Mouse (Mus musculus) kidney, adult 2 months (tissue): ENCODE measurements around the gene Olfr1258. TPM values are rescaled to one million over a fixed set of nuclear protein-coding genes. Genes with fewer than 3 reads are reported as not detected.
"Not testable (repeated sequence)": the region's sequence is repeated elsewhere in the genome, so short reads cannot be mapped to it uniquely, and the experiment has no call there.

Experiments
- DNase-seq: peaks from one replicate; pipeline ENCODE4 v3.0.0; 2021
- H3K27ac ChIP-seq: fragments of 200-500 bp; 2 replicates; pipeline ENCODE4 v1.5.1; 2012; ENCODE audit warnings: low read depth, low read length, control low read depth, inconsistent platforms; ENCODE audit not compliant: insufficient read depth
- H3K27me3 ChIP-seq: fragments of 200-500 bp; replicated peaks from 2 replicates; pipeline ENCODE4 v1.6.1; 2012; ENCODE audit warnings: mild to moderate bottlenecking, moderate library complexity, low read length, inconsistent platforms; ENCODE audit not compliant: control insufficient read depth, insufficient read depth
- H3K36me3 ChIP-seq: fragments of 200-500 bp; 2 replicates; pipeline ENCODE4 v1.6.1; 2012; ENCODE audit warnings: mild to moderate bottlenecking, moderate library complexity, low read length, inconsistent platforms; ENCODE audit not compliant: control insufficient read depth, insufficient read depth
- H3K4me1 ChIP-seq: fragments of 200-500 bp; 2 replicates; pipeline ENCODE4 v1.6.1; 2011; ENCODE audit warnings: low read length; ENCODE audit not compliant: control insufficient read depth, insufficient read depth
- H3K4me3 ChIP-seq: fragments of 200-500 bp; 2 replicates; pipeline ENCODE4 v1.5.1; 2011; ENCODE audit warnings: mild to moderate bottlenecking, low read depth, low read length, control low read depth; ENCODE audit not compliant: insufficient read depth
- CTCF ChIP-seq: fragments of 200-500 bp; conservative IDR thresholded peaks from 2 replicates; pipeline ENCODE4 v1.5.1; 2011; ENCODE audit warnings: low read depth, mild to moderate bottlenecking, control low read depth, low read length, moderate library complexity, mixed read lengths; ENCODE audit not compliant: insufficient read depth, insufficient read length
- POLR2A ChIP-seq: fragments of 200-500 bp; IDR thresholded peaks from one replicate; pipeline ENCODE4 v1.6.1; 2011; ENCODE audit warnings: low read depth, low read length, control low read depth
- WGBS: fragments of 180-500 bp; shearing (Covaris S2); methylation state at CpG from one replicate; pipeline ENCODE4 v1.1.7; 2018; 5-methylcytosine and 5-hydroxymethylcytosine counted together
- polyA plus RNA-seq: library from polyadenylated mRNA; depleted of rRNA; stranded (reverse); fragments of >200 nt; gene quantifications from 2 replicates; pipeline ENCODE4 v1.2.3, GENCODE M21; 2012; rRNA removed

Gene Olfr1258
- not detected in 2 replicates for polyA plus RNA-seq

- no peak within 1 kb of the TSS for H3K27ac ChIP-seq
- H3K27me3 ChIP-seq: no peaks in the 10 kb centered on the region
- no peak for DNase-seq
- H3K4me1 ChIP-seq: no peaks in the 10 kb centered on the region
- no peak within 1 kb of the TSS for H3K4me3 ChIP-seq
- no peaks in the 10 kb centered on the region for H3K36me3 ChIP-seq
- TF ChIP-seq POLR2A (no peak), CTCF (no peak)
These were observed at the start of gene Olfr1258 for GRCm38 (mm10) chr2:89927009-89927408. Gene Olfr1258 (plus strand): TSS chr2:89927309.

GRCm38 (mm10) chr2:89878137-89878536 is 49.0 kb upstream of the Olfr1258 start, which contains the start of gene Olfr1257:
Gene Olfr1257 (plus strand): TSS chr2:89878437.
- H3K4me1 ChIP-seq: no peaks in the 10 kb centered on the region
- no peak for TF ChIP-seq CTCF
- TF ChIP-seq POLR2A: no peak
- no peak for DNase-seq
- 87% methylated on average over 1 of the region's 1 CpGs for WGBS
- H3K4me3 ChIP-seq: no peak within 1 kb of the TSS
- no peaks in the 10 kb centered on the region for H3K27me3 ChIP-seq
- H3K27ac ChIP-seq: no peak within 1 kb of the TSS
- no peaks in the 10 kb centered on the region for H3K36me3 ChIP-seq

GRCm38 (mm10) chr2:89912616-89913015 is 14.5 kb upstream of the Olfr1258 start:
- WGBS: 89% methylated on average over 9 of the region's 9 CpGs
- not testable (repeated sequence) for H3K36me3 ChIP-seq, DNase-seq, H3K27me3 ChIP-seq, H3K4me3 ChIP-seq, H3K27ac ChIP-seq, H3K4me1 ChIP-seq

- no peak within 1 kb of the TSS for H3K4me3 ChIP-seq
- H3K4me1 ChIP-seq: no peaks in the 10 kb centered on the region
- DNase-seq: no peak
- H3K36me3 ChIP-seq: no peaks in the 10 kb centered on the region
- no peaks in the 10 kb centered on the region for H3K27me3 ChIP-seq
- TF ChIP-seq POLR2A: no peak
- H3K27ac ChIP-seq: no peak within 1 kb of the TSS
- WGBS: 77% methylated on average over 5 of the region's 5 CpGs
These were observed 21.5 kb downstream of the Olfr1258 start, which contains the start of gene Olfr1259 for GRCm38 (mm10) chr2:89948564-89948963. Gene Olfr1259 (minus strand): TSS chr2:89948664.

- TF ChIP-seq CTCF (no peak), POLR2A (no peak)
- no peak for DNase-seq
- WGBS: 13% methylated on average over 2 of the region's 2 CpGs
- Histone ChIP-seq H3K36me3 (no peaks in the 10 kb centered on the region), H3K4me1 (no peaks in the 10 kb centered on the region), H3K27ac (no peak within 1 kb of the TSS), H3K4me3 (no peak within 1 kb of the TSS), H3K27me3 (no peaks in the 10 kb centered on the region)
These were observed 47.1 kb downstream of the Olfr1258 start, which contains the start of gene Olfr1260 for GRCm38 (mm10) chr2:89974184-89974583. Gene Olfr1260 (plus strand): TSS chr2:89974340.

GRCm38 (mm10) chr2:89977709-89978108 is 50.6 kb downstream of the Olfr1258 start:
- no peaks in the 10 kb centered on the region for H3K36me3 ChIP-seq
- TF ChIP-seq POLR2A: no peak
- no peak for TF ChIP-seq CTCF
- H3K27ac ChIP-seq: no peak overlapping the region
- 80% methylated on average over 2 of the region's 2 CpGs for WGBS
- H3K4me3 ChIP-seq: no peak overlapping the region
- no peaks in the 10 kb centered on the region for H3K27me3 ChIP-seq
- DNase-seq: no peak
- no peaks in the 10 kb centered on the region for H3K4me1 ChIP-seq

Other genes with a start within 250 kb of the Olfr1258 start
- gene Olfr1252, start 202.3 kb upstream of the Olfr1258 start, polyA plus RNA-seq: not detected in 2 replicates
- gene Olfr1253, start 170.2 kb upstream of the Olfr1258 start, polyA plus RNA-seq: not detected in 2 replicates
- not detected in 2 replicates for gene Olfr1254, start 133.7 kb upstream of the Olfr1258 start, polyA plus RNA-seq
- not detected in 2 replicates for gene Olfr1255, start 115.3 kb upstream of the Olfr1258 start, polyA plus RNA-seq
- gene Olfr1256, start 85.8 kb upstream of the Olfr1258 start, polyA plus RNA-seq: not detected in 2 replicates
- not detected in 2 replicates for gene Olfr48, start 79.1 kb upstream of the Olfr1258 start, polyA plus RNA-seq
- not detected in 2 replicates for gene Olfr1257, start 48.9 kb upstream of the Olfr1258 start, polyA plus RNA-seq
- not detected in 2 replicates for gene Olfr1259, start 21.4 kb downstream of the Olfr1258 start, polyA plus RNA-seq
- not detected in 2 replicates for gene Olfr1260, start 47.0 kb downstream of the Olfr1258 start, polyA plus RNA-seq
- gene Olfr1261, start 63.9 kb downstream of the Olfr1258 start, polyA plus RNA-seq: not detected in 2 replicates
- gene Olfr1262, start 72.8 kb downstream of the Olfr1258 start, polyA plus RNA-seq: not detected in 2 replicates
- gene Olfr1263, start 84.8 kb downstream of the Olfr1258 start, polyA plus RNA-seq: not detected in 2 replicates
- not detected in 2 replicates for gene Olfr1264, start 98.3 kb downstream of the Olfr1258 start, polyA plus RNA-seq
- gene Olfr1265, start 108.0 kb downstream of the Olfr1258 start, polyA plus RNA-seq: not detected in 2 replicates
- not detected in 2 replicates for gene Olfr140, start 136.3 kb downstream of the Olfr1258 start, polyA plus RNA-seq
- gene Olfr1269, start 194.1 kb downstream of the Olfr1258 start, polyA plus RNA-seq: not detected in 2 replicates
- gene Olfr32, start 215.0 kb downstream of the Olfr1258 start, polyA plus RNA-seq: not detected in 2 replicates
- not detected in 2 replicates for gene Olfr1270, start 225.8 kb downstream of the Olfr1258 start, polyA plus RNA-seq